Mouse (Mus musculus) liver, postnatal 0 days (tissue): ENCODE data around the gene Reg4. TPM values are rescaled to one million over a fixed set of nuclear protein-coding genes. Genes with fewer than 3 reads are reported as not detected.

ENCODE experiments used
- ATAC-seq: fragments of 200-750 bp; cut with Nextera tagmentation; 2 replicates; pipeline ENCODE4 v1.8.0; 2017; ENCODE audit warnings: mild to moderate bottlenecking, moderate library complexity
- DNase-seq: peaks from one replicate; pipeline ENCODE4 v3.0.0-alpha.2; 2016
- H3K27ac ChIP-seq: fragments of 300-500 bp; sonication (generic); 2 replicates; pipeline ENCODE4 v1.5.1; 2014; ENCODE audit warnings: antibody characterized with exemption, moderate library complexity, mild to moderate bottlenecking, low read depth
- H3K27me3 ChIP-seq: fragments of 300-500 bp; sonication (generic); 2 replicates; pipeline ENCODE4 v1.6.1; 2014; ENCODE audit warnings: low read length, control low read depth, mixed read lengths; ENCODE audit not compliant: insufficient read depth
- H3K36me3 ChIP-seq: fragments of 300-500 bp; sonication (generic); replicated peaks from 2 replicates; pipeline ENCODE4 v1.6.1; 2014; ENCODE audit warnings: mild to moderate bottlenecking, control low read depth, low read length, moderate library complexity, mixed read lengths; ENCODE audit not compliant: insufficient read depth
- H3K4me1 ChIP-seq: fragments of 300-500 bp; sonication (generic); 2 replicates; pipeline ENCODE4 v1.6.1; 2014; ENCODE audit warnings: antibody characterized with exemption, mild to moderate bottlenecking, control low read depth; ENCODE audit not compliant: insufficient read depth
- H3K4me2 ChIP-seq: fragments of 300-500 bp; sonication (generic); 2 replicates; pipeline ENCODE4 v1.6.1; 2014; ENCODE audit warnings: low read depth, mild to moderate bottlenecking, low read length, moderate library complexity, mixed read lengths
- H3K4me3 ChIP-seq: fragments of 300-500 bp; sonication (generic); 2 replicates; pipeline ENCODE4 v1.5.1; 2014; ENCODE audit warnings: low read depth, low read length
- H3K9ac ChIP-seq: fragments of 300-500 bp; sonication (generic); replicated peaks from 2 replicates; pipeline ENCODE4 v1.6.1; 2014; ENCODE audit warnings: mild to moderate bottlenecking, moderate library complexity
- H3K9me3 ChIP-seq: fragments of 300-500 bp; sonication (generic); 2 replicates; pipeline ENCODE4 v1.6.1; 2016; ENCODE audit warnings: mild to moderate bottlenecking, control low read depth, low read length, mixed read lengths
- CTCF ChIP-seq: sonication (generic); IDR thresholded peaks from 2 replicates; pipeline ENCODE4 v1.5.1; 2016; ENCODE audit warnings: antibody characterized with exemption, low read depth
- EP300 ChIP-seq: IDR thresholded peaks from 2 replicates; pipeline ENCODE4 v1.6.1; 2016; ENCODE audit warnings: antibody characterized with exemption, low read depth, mild to moderate bottlenecking
- WGBS: fragments of 180-500 bp; shearing (Covaris S2); extraction: QIAGEN DNeasy Blood & Tissue Kit; methylation state at CpG from one replicate; pipeline ENCODE4 v1.1.7; 2014; ENCODE audit not compliant: insufficient replicate concordance; 5-methylcytosine and 5-hydroxymethylcytosine counted together
- polyA plus RNA-seq: library from polyadenylated mRNA; unstranded; fragments of >200 nt; fragmentation: Nextera tagmentation; extraction: Ambion mirVana; gene quantifications from 2 replicates; pipeline ENCODE4 v1.2.1, GENCODE M21; 2015

Reg4 gene
- not detected in 2 replicates for polyA plus RNA-seq

DNA sequence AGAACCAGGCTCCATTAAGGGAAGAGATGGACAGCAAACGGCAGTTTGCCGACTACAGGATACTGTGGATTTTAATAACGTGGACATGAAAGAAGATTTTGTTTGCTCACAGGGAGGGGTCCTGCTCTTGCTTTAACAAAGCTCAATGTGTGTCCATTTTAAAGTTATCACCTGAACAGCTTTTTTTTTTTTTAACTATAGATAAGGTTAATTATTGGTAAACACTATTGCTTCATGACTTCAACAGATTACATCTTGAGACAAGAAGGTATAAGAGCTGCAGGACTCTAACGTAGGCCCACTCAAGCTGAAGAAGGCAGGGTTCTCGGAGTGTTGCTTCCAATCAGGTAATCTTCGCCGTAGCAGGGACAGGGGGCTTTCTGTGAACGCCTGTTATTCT, at the start of gene Reg4:
Gene Reg4 (plus strand): TSS at position 301 of the 400 bp plus-strand sequence.
- H3K27me3 ChIP-seq: no peaks in the 10 kb centered on the region
- no peaks in the 10 kb centered on the region for H3K36me3 ChIP-seq
- no peak for DNase-seq
- WGBS: 73% methylated on average over 8 of the region's 8 CpGs
- no peak for ATAC-seq
- H3K4me2 ChIP-seq: no peak within 1 kb of the TSS
- peaks cover 2% of the 10 kb centered on the region; the same call in 1 of the 2 replicates for H3K4me1 ChIP-seq
- H3K9me3 ChIP-seq: no peaks in the 10 kb centered on the region
- no peak within 1 kb of the TSS for H3K9ac ChIP-seq
- TF ChIP-seq EP300 (no peak), CTCF (no peak)
- H3K27ac ChIP-seq: no peak within 1 kb of the TSS
- no peak within 1 kb of the TSS for H3K4me3 ChIP-seq

DNA sequence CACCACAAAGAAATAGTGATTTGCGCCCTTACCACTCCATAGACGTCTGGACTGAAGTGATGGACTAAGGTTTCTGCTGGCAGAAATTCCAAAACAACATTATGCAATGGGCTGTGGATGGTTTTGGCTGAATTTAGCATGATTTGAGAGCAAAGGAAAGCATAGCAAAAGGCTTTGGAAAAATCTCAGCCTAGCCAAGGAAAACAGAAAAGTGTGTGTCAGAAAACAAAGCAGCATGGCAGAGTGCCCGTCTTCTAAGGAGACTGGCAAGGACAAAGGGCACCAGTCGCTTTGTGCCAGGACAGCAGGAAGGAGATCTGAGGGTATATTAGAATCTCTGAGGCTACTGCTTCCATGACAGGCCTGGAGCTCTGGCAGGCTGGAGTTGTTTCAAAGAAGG, 43.6 kb upstream of the Reg4 start:
- no peak for DNase-seq
- 68% methylated on average over 4 of the region's 4 CpGs for WGBS

DNA sequence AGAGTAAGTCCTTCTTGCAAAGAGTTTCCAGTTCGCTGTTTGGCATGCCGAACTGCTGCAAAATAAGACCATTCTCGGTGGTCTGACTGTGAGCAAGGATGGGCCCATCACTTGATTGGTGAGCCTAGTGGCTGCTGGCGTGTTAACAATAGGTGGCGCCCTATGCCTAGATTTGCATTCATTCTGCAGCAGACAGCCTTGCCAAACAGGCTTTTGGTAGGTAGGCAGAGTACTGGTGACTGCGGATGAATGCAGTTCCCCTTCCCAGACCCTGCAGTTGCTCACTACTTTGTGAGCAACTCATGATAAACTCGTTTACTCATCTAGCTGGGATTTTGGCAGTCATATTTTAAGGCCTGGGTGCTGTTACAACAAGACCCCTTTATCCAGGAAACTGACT, 41.2 kb upstream of the Reg4 start:
- no peaks in the 10 kb centered on the region for H3K27me3 ChIP-seq
- H3K4me2 ChIP-seq: no peak overlapping the region
- H3K27ac ChIP-seq: no peak overlapping the region
- ATAC-seq: peak; percentile 58; the same call in 1 of the 2 replicates
- H3K36me3 ChIP-seq: no peaks in the 10 kb centered on the region
- 24% methylated on average over 7 of the region's 7 CpGs for WGBS
- H3K9me3 ChIP-seq: no peaks in the 10 kb centered on the region; the same call in 1 of the 2 replicates
- DNase-seq: peak; percentile 59
- peak; percentile 79 for TF ChIP-seq CTCF
- no peak for TF ChIP-seq EP300
- H3K4me3 ChIP-seq: no peak overlapping the region
- no peak overlapping the region for H3K9ac ChIP-seq
- no peaks in the 10 kb centered on the region for H3K4me1 ChIP-seq

More for the DNA sequence above, 43.6 kb upstream of the Reg4 start:
- H3K9me3 ChIP-seq: no peaks in the 10 kb centered on the region; the same call in 1 of the 2 replicates
- TF ChIP-seq CTCF (no peak), EP300 (no peak)
- no peaks in the 10 kb centered on the region for H3K4me1 ChIP-seq
- H3K9ac ChIP-seq: no peak overlapping the region
- no peaks in the 10 kb centered on the region for H3K36me3 ChIP-seq
- no peak overlapping the region for H3K27ac ChIP-seq
- no peaks in the 10 kb centered on the region for H3K27me3 ChIP-seq
- no peak overlapping the region for H3K4me3 ChIP-seq
- no peak overlapping the region for H3K4me2 ChIP-seq
- no peak for ATAC-seq

DNA sequence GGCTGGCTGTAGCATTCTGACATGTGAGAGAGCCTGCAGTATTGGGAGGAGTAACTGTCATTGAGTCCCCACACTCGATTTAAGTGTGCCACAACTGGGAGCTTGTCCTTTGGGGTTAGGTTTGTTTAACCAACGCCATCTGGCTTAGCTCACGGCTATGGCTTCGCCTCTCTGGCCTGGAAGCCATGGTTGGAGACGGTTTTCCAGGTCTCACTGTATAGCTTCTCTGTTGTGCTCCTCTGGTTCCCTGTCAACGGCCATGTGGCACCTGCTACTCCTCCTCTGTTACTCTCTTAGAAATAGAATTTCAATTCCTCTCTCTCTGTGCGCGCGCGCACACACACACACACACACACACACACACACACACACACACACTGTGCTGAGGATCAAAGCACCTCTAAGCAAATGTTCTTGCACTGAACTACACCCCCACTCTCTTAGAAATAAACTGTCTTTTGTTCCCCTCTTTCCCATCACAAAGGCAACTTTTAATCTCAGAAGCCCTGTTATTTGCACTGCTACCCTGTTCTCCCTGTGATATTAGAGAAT, 36.7 kb upstream of the Reg4 start:
- 62% methylated on average over 10 of the region's 10 CpGs for WGBS
- H3K4me3 ChIP-seq: no peak overlapping the region
- H3K9ac ChIP-seq: no peak overlapping the region
- no peaks in the 10 kb centered on the region for H3K36me3 ChIP-seq
- H3K4me2 ChIP-seq: no peak overlapping the region
- H3K9me3 ChIP-seq: no peaks in the 10 kb centered on the region
- TF ChIP-seq EP300 (no peak), CTCF (no peak)
- ATAC-seq: no peak
- H3K27ac ChIP-seq: no peak overlapping the region
- no peaks in the 10 kb centered on the region for H3K27me3 ChIP-seq
- H3K4me1 ChIP-seq: no peaks in the 10 kb centered on the region
- DNase-seq: no peak

DNA sequence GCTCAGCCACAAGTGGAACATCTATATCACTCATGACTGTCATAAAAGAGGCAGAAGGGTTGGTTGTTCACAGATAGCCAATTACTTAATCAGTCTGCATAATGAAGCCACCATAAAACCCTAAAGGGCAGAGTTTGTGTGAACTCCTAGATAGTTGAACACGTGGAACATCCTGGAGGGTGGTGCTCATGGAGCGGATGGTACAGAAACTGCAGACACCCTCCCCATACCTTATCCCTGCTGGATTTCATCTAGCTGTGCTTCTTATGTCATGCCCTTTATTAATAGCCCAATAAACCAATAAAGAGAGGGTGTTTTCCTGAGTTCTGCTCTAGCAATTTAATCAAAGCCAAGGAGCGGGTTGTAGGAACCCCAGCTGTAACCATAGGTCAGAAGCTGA, 34.2 kb upstream of the Reg4 start:
- H3K4me2 ChIP-seq: no peak overlapping the region
- ATAC-seq: no peak

DNA sequence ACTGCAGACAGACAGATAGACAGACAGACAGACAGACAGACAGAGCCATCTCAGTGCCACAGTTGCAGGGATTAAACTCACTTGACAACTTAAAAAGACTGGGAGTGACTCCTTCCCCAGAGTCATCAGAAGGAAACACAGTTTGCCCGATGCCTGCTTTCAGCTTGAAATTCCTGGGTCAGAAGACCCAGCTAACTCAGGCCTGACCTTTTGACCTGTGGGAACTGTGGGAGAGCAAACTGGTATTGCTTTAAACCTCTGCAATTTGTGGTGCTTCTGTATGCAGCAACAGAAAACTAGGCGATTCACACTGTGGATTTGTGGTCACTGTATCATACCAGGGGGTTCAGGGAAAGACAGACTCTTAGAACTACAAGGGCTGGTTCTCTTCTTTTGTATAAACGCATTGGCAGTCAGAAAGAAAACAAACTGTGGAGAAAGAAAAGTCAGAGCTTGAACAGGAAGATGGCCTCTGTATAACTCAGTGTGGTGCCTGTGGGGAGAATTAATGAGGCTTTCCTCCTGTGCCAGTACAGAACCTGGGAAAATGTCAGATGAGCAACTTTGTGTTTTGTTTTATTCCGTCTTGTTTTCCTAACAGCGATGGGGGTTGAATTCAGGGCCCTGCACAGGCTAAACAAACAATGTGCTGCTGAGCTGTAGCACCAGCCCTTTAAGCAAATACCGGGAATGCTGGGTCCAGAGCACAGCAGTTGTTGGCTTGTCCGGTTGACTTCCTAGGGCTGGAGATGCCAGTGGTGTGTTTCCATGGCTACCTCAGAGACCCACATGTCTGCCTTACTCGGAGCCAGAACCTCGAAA, 24.0 kb upstream of the Reg4 start:
- Histone ChIP-seq H3K4me3 (no peak overlapping the region), H3K4me2 (no peak overlapping the region), H3K9ac (no peak overlapping the region), H3K9me3 (no peaks in the 10 kb centered on the region), H3K27me3 (no peaks in the 10 kb centered on the region), H3K27ac (peak overlapping the region; percentile 12; the same call in 1 of the 2 replicates), H3K4me1 (peaks cover 16% of the 10 kb centered on the region), H3K36me3 (no peaks in the 10 kb centered on the region)
- no peak for TF ChIP-seq EP300
- no peak for TF ChIP-seq CTCF
- WGBS: 43% methylated on average over 9 of the region's 9 CpGs
- ATAC-seq: peak; percentile 72
- peak; percentile 20 for DNase-seq

More for the DNA sequence above, 34.2 kb upstream of the Reg4 start:
- Histone ChIP-seq H3K36me3 (no peaks in the 10 kb centered on the region), H3K4me1 (no peaks in the 10 kb centered on the region), H3K27me3 (no peaks in the 10 kb centered on the region), H3K4me3 (no peak overlapping the region), H3K9me3 (no peaks in the 10 kb centered on the region), H3K9ac (no peak overlapping the region), H3K27ac (no peak overlapping the region)
- WGBS: 64% methylated on average over 3 of the region's 3 CpGs
- TF ChIP-seq CTCF (no peak), EP300 (no peak)
- no peak for DNase-seq
